Mouse (Mus musculus): ENCODE data around the gene Fgfr2. TPM values are rescaled to one million over a fixed set of nuclear protein-coding genes. Genes with fewer than 3 reads are reported as not detected.
A peak's percentile ranks its signal among the peaks of the same experiment; 100 is the strongest.

Gene Fgfr2
- polyA plus RNA-seq, 1 experiment = 59.9 TPM

- Histone ChIP-seq H3K27ac (ENCODE audit: insufficient read depth, low read length) (no peak overlapping the region), H3K4me1 (ENCODE audit: control insufficient read depth, insufficient read depth, low read length) (no peaks in the 10 kb centered on the region), H3K4me3 (ENCODE audit: insufficient read depth, low read length) (no peak overlapping the region)
- TF ChIP-seq POLR2A (IDR thresholded peaks at IDR 0.05; ENCODE audit: low read depth, low read length) = no peak
- TF ChIP-seq CTCF (IDR thresholded peaks at IDR 0.05; ENCODE audit: borderline replicate concordance, insufficient read depth, low read length) = no peak
These were observed 2335.6 kb downstream of the Fgfr2 start for GRCm38 (mm10) chr7:130787537-130787936.

- TF ChIP-seq CTCF (IDR thresholded peaks at IDR 0.05; ENCODE audit: borderline replicate concordance, insufficient read depth, low read length) (no peak), POLR2A (IDR thresholded peaks at IDR 0.05; ENCODE audit: low read depth, low read length) (no peak)
These were observed 2336.4 kb downstream of the Fgfr2 start for GRCm38 (mm10) chr7:130786708-130787107.

GRCm38 (mm10) chr7:130785923-130786575 is 2337.1 kb downstream of the Fgfr2 start:
- no peak for TF ChIP-seq POLR2A (IDR thresholded peaks at IDR 0.05; ENCODE audit: low read depth, low read length)
- no peak for TF ChIP-seq CTCF (IDR thresholded peaks at IDR 0.05; ENCODE audit: borderline replicate concordance, insufficient read depth, low read length)
- Histone ChIP-seq H3K4me3 (ENCODE audit: insufficient read depth, low read length) (no peak overlapping the region), H3K27ac (ENCODE audit: insufficient read depth, low read length) (no peak overlapping the region)

More at GRCm38 (mm10) chr7:130786708-130787107, 2336.4 kb downstream of the Fgfr2 start:
- H3K4me1 ChIP-seq (ENCODE audit: control insufficient read depth, insufficient read depth, low read length) = peaks cover 3% of the 10 kb centered on the region; the same call in 1 of the 2 replicates
- H3K27ac ChIP-seq (ENCODE audit: insufficient read depth, low read length) = no peak overlapping the region
- no peak overlapping the region for H3K4me3 ChIP-seq (ENCODE audit: insufficient read depth, low read length)

GRCm38 (mm10) chr7:130782501-130783050 is 2340.6 kb downstream of the Fgfr2 start:
- Histone ChIP-seq H3K4me3 (ENCODE audit: insufficient read depth, low read length) (no peak overlapping the region), H3K27ac (ENCODE audit: insufficient read depth, low read length) (no peak overlapping the region), H3K4me1 (ENCODE audit: control insufficient read depth, insufficient read depth, low read length) (peaks cover 10% of the 10 kb centered on the region)
- TF ChIP-seq CTCF (IDR thresholded peaks at IDR 0.05; ENCODE audit: borderline replicate concordance, insufficient read depth, low read length) (no peak), POLR2A (IDR thresholded peaks at IDR 0.05; ENCODE audit: low read depth, low read length) (no peak)

More at GRCm38 (mm10) chr7:130785923-130786575, 2337.1 kb downstream of the Fgfr2 start:
- H3K4me1 ChIP-seq (ENCODE audit: control insufficient read depth, insufficient read depth, low read length) = peaks cover 3% of the 10 kb centered on the region; the same call in 1 of the 2 replicates

- Histone ChIP-seq H3K4me1 (ENCODE audit: control insufficient read depth, insufficient read depth, low read length) (peaks cover 18% of the 10 kb centered on the region), H3K27ac (ENCODE audit: insufficient read depth, low read length) (no peak overlapping the region), H3K4me3 (ENCODE audit: insufficient read depth, low read length) (no peak overlapping the region)
- TF ChIP-seq POLR2A (IDR thresholded peaks at IDR 0.05; ENCODE audit: low read depth, low read length) (no peak), CTCF (IDR thresholded peaks at IDR 0.05; ENCODE audit: borderline replicate concordance, insufficient read depth, low read length) (no peak)
These were observed 2342.2 kb downstream of the Fgfr2 start for GRCm38 (mm10) chr7:130780866-130781419.

- TF ChIP-seq CTCF (IDR thresholded peaks at IDR 0.05; ENCODE audit: borderline replicate concordance, insufficient read depth, low read length) = no peak
- no peak for TF ChIP-seq POLR2A (IDR thresholded peaks at IDR 0.05; ENCODE audit: low read depth, low read length)
- no peak within 1 kb of the TSS for H3K4me3 ChIP-seq (ENCODE audit: insufficient read depth, low read length)
- H3K27ac ChIP-seq (ENCODE audit: insufficient read depth, low read length) = no peak within 1 kb of the TSS
These were observed 2349.1 kb downstream of the Fgfr2 start, which contains the start of gene Btbd16 for GRCm38 (mm10) chr7:130773914-130774630. Btbd16 (plus strand) TSS chr7:130774069.

GRCm38 (mm10) chr7:130773171-130773830 is 2349.8 kb downstream of the Fgfr2 start:
- TF ChIP-seq POLR2A (IDR thresholded peaks at IDR 0.05; ENCODE audit: low read depth, low read length) = no peak
- TF ChIP-seq CTCF (IDR thresholded peaks at IDR 0.05; ENCODE audit: borderline replicate concordance, insufficient read depth, low read length) = 0 out of 2 replicates have a peak, but pooled peaks have one; percentile 32
- no peak overlapping the region for H3K27ac ChIP-seq (ENCODE audit: insufficient read depth, low read length)

More at GRCm38 (mm10) chr7:130773914-130774630, 2349.1 kb downstream of the Fgfr2 start, which contains the start of gene Btbd16:
- peaks cover 15% of the 10 kb centered on the region for H3K4me1 ChIP-seq (ENCODE audit: control insufficient read depth, insufficient read depth, low read length)

GRCm38 (mm10) chr7:130770707-130771106 is 2352.4 kb downstream of the Fgfr2 start:
- TF ChIP-seq POLR2A (IDR thresholded peaks at IDR 0.05; ENCODE audit: low read depth, low read length) = no peak
- peak; percentile 54; the same call in 1 of the 2 replicates for TF ChIP-seq CTCF (IDR thresholded peaks at IDR 0.05; ENCODE audit: borderline replicate concordance, insufficient read depth, low read length)
- H3K27ac ChIP-seq (ENCODE audit: insufficient read depth, low read length) = no peak overlapping the region
- no peaks in the 10 kb centered on the region for H3K4me1 ChIP-seq (ENCODE audit: control insufficient read depth, insufficient read depth, low read length)
- no peak overlapping the region for H3K4me3 ChIP-seq (ENCODE audit: insufficient read depth, low read length)

More at GRCm38 (mm10) chr7:130773171-130773830, 2349.8 kb downstream of the Fgfr2 start:
- Histone ChIP-seq H3K4me1 (ENCODE audit: control insufficient read depth, insufficient read depth, low read length) (peaks cover 13% of the 10 kb centered on the region), H3K4me3 (ENCODE audit: insufficient read depth, low read length) (no peak overlapping the region)

GRCm38 (mm10) chr7:130768151-130768550 is 2355.0 kb downstream of the Fgfr2 start:
- H3K4me3 ChIP-seq (ENCODE audit: insufficient read depth, low read length) = no peak overlapping the region
- H3K4me1 ChIP-seq (ENCODE audit: control insufficient read depth, insufficient read depth, low read length) = no peaks in the 10 kb centered on the region
- TF ChIP-seq POLR2A (IDR thresholded peaks at IDR 0.05; ENCODE audit: low read depth, low read length) (no peak), CTCF (IDR thresholded peaks at IDR 0.05; ENCODE audit: borderline replicate concordance, insufficient read depth, low read length) (no peak)
- H3K27ac ChIP-seq (ENCODE audit: insufficient read depth, low read length) = no peak overlapping the region
